Mouse (Mus musculus) midbrain, embryonic 11.5 days (tissue): Measurements from ENCODE around the gene Rcn3. TPM values are rescaled to one million over a fixed set of nuclear protein-coding genes. Genes with fewer than 3 reads are reported as not detected.
A peak's percentile ranks its signal among the peaks of the same experiment; 100 is the strongest.

ENCODE experiments used
- ATAC-seq: fragments of 200-750 bp; cut with Nextera tagmentation; 2 replicates; pipeline ENCODE4 v1.8.0; 2017; ENCODE audit warnings: moderate TSS enrichment, moderate library complexity; ENCODE audit not compliant: low FRiP score
- DNase-seq: peaks from one replicate; pipeline ENCODE4 v3.0.0; 2015; ENCODE audit warnings: low spot score; ENCODE audit errors: missing footprints
- H3K27ac ChIP-seq: fragments of 300-500 bp; sonication (generic); 2 replicates; pipeline ENCODE4 v1.5.1; 2014; ENCODE audit warnings: low read depth, low read length
- H3K27me3 ChIP-seq: fragments of 300-500 bp; sonication (generic); 2 replicates; pipeline ENCODE4 v1.6.1; 2014; ENCODE audit warnings: mild to moderate bottlenecking, low read length, moderate library complexity, mixed read lengths; ENCODE audit not compliant: control insufficient read depth, insufficient read depth
- H3K36me3 ChIP-seq: fragments of 300-500 bp; sonication (generic); 2 replicates; pipeline ENCODE4 v1.6.1; 2014; ENCODE audit warnings: mild to moderate bottlenecking, low read length, moderate library complexity, mixed read lengths; ENCODE audit not compliant: control insufficient read depth, insufficient read depth
- H3K4me1 ChIP-seq: fragments of 300-500 bp; sonication (generic); 2 replicates; pipeline ENCODE4 v1.6.1; 2014; ENCODE audit warnings: low read length; ENCODE audit not compliant: control insufficient read depth, insufficient read depth
- H3K4me2 ChIP-seq: fragments of 300-500 bp; sonication (generic); 2 replicates; pipeline ENCODE4 v1.6.1; 2014; ENCODE audit warnings: mild to moderate bottlenecking, moderate library complexity
- H3K4me3 ChIP-seq: fragments of 300-500 bp; sonication (generic); 2 replicates; pipeline ENCODE4 v1.5.1; 2014; ENCODE audit warnings: low read depth, low read length
- H3K9ac ChIP-seq: fragments of 300-500 bp; sonication (generic); 2 replicates; pipeline ENCODE4 v1.6.1; 2014; ENCODE audit warnings: low read length
- H3K9me3 ChIP-seq: fragments of 300-500 bp; sonication (generic); 2 replicates; pipeline ENCODE4 v1.6.1; 2016; ENCODE audit warnings: low read length; ENCODE audit not compliant: control insufficient read depth
- WGBS: fragments of 180-500 bp; shearing (Covaris S2); extraction: QIAGEN DNeasy Blood & Tissue Kit; methylation state at CpG from one replicate; pipeline ENCODE4 v1.1.7; 2014; 5-methylcytosine and 5-hydroxymethylcytosine counted together
- polyA plus RNA-seq: library from polyadenylated mRNA; unstranded; fragments of >200 nt; fragmentation: Nextera tagmentation; extraction: Ambion mirVana; gene quantifications from 2 replicates; pipeline ENCODE4 v1.2.1, GENCODE M21; 2014

Gene Rcn3
- polyA plus RNA-seq, result 121 and 123 TPM in 2 replicates

GRCm38 (mm10) chr7:45092048-45092447 is at the start of gene Rcn3:
Gene Rcn3, minus strand, starts transcription at chr7:45092221.
- Histone ChIP-seq H3K9ac (peak within 1 kb of the TSS; percentile 56), H3K27ac (no peak within 1 kb of the TSS), H3K4me3 (peak within 1 kb of the TSS; percentile 44), H3K4me1 (peaks cover 9% of the 10 kb centered on the region), H3K4me2 (peak within 1 kb of the TSS; percentile 64), H3K27me3 (no peaks in the 10 kb centered on the region; the same call in 1 of the 2 replicates), H3K36me3 (no peaks in the 10 kb centered on the region), H3K9me3 (no peaks in the 10 kb centered on the region)
- WGBS, result under 1% methylated on average over 16 of the region's 16 CpGs
- peak; percentile 98 for DNase-seq
- ATAC-seq, result peak; percentile 95

GRCm38 (mm10) chr7:45141319-45141718 is 49.3 kb upstream of the Rcn3 start:
- WGBS, result 89% methylated on average over 3 of the region's 3 CpGs
- H3K27ac ChIP-seq, result no peak overlapping the region
- H3K4me3 ChIP-seq, result no peak overlapping the region

GRCm38 (mm10) chr7:45139904-45140723 is 48.1 kb upstream of the Rcn3 start:
- Histone ChIP-seq H3K27me3 (peaks cover 7% of the 10 kb centered on the region; the same call in 1 of the 2 replicates), H3K27ac (no peak overlapping the region), H3K9ac (no peak overlapping the region), H3K36me3 (no peaks in the 10 kb centered on the region; the same call in 1 of the 2 replicates), H3K9me3 (no peaks in the 10 kb centered on the region), H3K4me1 (no peaks in the 10 kb centered on the region), H3K4me3 (no peak overlapping the region), H3K4me2 (no peak overlapping the region)
- DNase-seq, result no peak
- 80% methylated on average over 8 of the region's 8 CpGs for WGBS
- ATAC-seq, result no peak

More at GRCm38 (mm10) chr7:45141319-45141718, 49.3 kb upstream of the Rcn3 start:
- H3K9ac ChIP-seq, result no peak overlapping the region
- no peaks in the 10 kb centered on the region for H3K4me1 ChIP-seq
- DNase-seq, result no peak
- no peak for ATAC-seq
- no peak overlapping the region for H3K4me2 ChIP-seq
- H3K36me3 ChIP-seq, result no peaks in the 10 kb centered on the region; the same call in 1 of the 2 replicates
- H3K27me3 ChIP-seq, result no peaks in the 10 kb centered on the region; the same call in 1 of the 2 replicates
- no peaks in the 10 kb centered on the region for H3K9me3 ChIP-seq

GRCm38 (mm10) chr7:45138403-45138802 is 46.4 kb upstream of the Rcn3 start:
- 90% methylated on average over 1 of the region's 1 CpGs for WGBS
- no peak for ATAC-seq
- no peak overlapping the region for H3K27ac ChIP-seq

GRCm38 (mm10) chr7:45137171-45138006 is 45.4 kb upstream of the Rcn3 start:
- H3K27ac ChIP-seq, result no peak overlapping the region; the same call in 1 of the 2 replicates
- no peak overlapping the region for H3K4me2 ChIP-seq
- peaks cover 9% of the 10 kb centered on the region; the same call in 1 of the 2 replicates for H3K27me3 ChIP-seq
- no peaks in the 10 kb centered on the region; the same call in 1 of the 2 replicates for H3K4me1 ChIP-seq
- WGBS, result 83% methylated on average over 12 of the region's 12 CpGs
- H3K9me3 ChIP-seq, result no peaks in the 10 kb centered on the region
- no peak overlapping the region; the same call in 1 of the 2 replicates for H3K9ac ChIP-seq
- H3K4me3 ChIP-seq, result no peak overlapping the region
- no peak for DNase-seq
- H3K36me3 ChIP-seq, result no peaks in the 10 kb centered on the region
- ATAC-seq, result no peak

More at GRCm38 (mm10) chr7:45138403-45138802, 46.4 kb upstream of the Rcn3 start:
- no peaks in the 10 kb centered on the region for H3K9me3 ChIP-seq
- H3K4me3 ChIP-seq, result no peak overlapping the region
- H3K4me2 ChIP-seq, result no peak overlapping the region
- H3K27me3 ChIP-seq, result peaks cover 9% of the 10 kb centered on the region; the same call in 1 of the 2 replicates
- no peak overlapping the region for H3K9ac ChIP-seq
- no peak for DNase-seq
- H3K36me3 ChIP-seq, result no peaks in the 10 kb centered on the region; the same call in 1 of the 2 replicates
- no peaks in the 10 kb centered on the region; the same call in 1 of the 2 replicates for H3K4me1 ChIP-seq

- peaks cover 9% of the 10 kb centered on the region; the same call in 1 of the 2 replicates for H3K27me3 ChIP-seq
- 6% methylated on average over 29 of the region's 29 CpGs for WGBS
- H3K9ac ChIP-seq, result peak within 1 kb of the TSS; percentile 59
- DNase-seq (peak; percentile 99), ATAC-seq (peak; percentile 81)
- H3K4me3 ChIP-seq, result peak within 1 kb of the TSS; percentile 46
- H3K4me2 ChIP-seq, result peak within 1 kb of the TSS; percentile 69
- H3K9me3 ChIP-seq, result no peaks in the 10 kb centered on the region
- no peaks in the 10 kb centered on the region for H3K36me3 ChIP-seq
- no peaks in the 10 kb centered on the region; the same call in 1 of the 2 replicates for H3K4me1 ChIP-seq
- no peak within 1 kb of the TSS; the same call in 1 of the 2 replicates for H3K27ac ChIP-seq
Measured at GRCm38 (mm10) chr7:45135993-45136567, 44.1 kb upstream of the Rcn3 start, which contains the start of the genes Gm45713 and Flt3l. Gene Gm45713, minus strand, starts transcription at chr7:45136231. Gene Flt3l, minus strand, starts transcription at chr7:45136432.

- H3K27ac ChIP-seq, result no peak overlapping the region
- no peak overlapping the region; the same call in 1 of the 2 replicates for H3K4me3 ChIP-seq
- 74% methylated on average over 3 of the region's 3 CpGs for WGBS
- H3K27me3 ChIP-seq, result peaks cover 9% of the 10 kb centered on the region; the same call in 1 of the 2 replicates
- H3K36me3 ChIP-seq, result no peaks in the 10 kb centered on the region
- no peaks in the 10 kb centered on the region; the same call in 1 of the 2 replicates for H3K4me1 ChIP-seq
- H3K9me3 ChIP-seq, result no peaks in the 10 kb centered on the region
- DNase-seq (no peak), ATAC-seq (no peak)
- no peak overlapping the region; the same call in 1 of the 2 replicates for H3K9ac ChIP-seq
- H3K4me2 ChIP-seq, result no peak overlapping the region
Measured at GRCm38 (mm10) chr7:45135370-45135769, 43.3 kb upstream of the Rcn3 start.

GRCm38 (mm10) chr7:45134544-45135026 is 42.6 kb upstream of the Rcn3 start:
- no peak for DNase-seq
- H3K9me3 ChIP-seq, result no peaks in the 10 kb centered on the region
- WGBS, result 12% methylated on average over 12 of the region's 12 CpGs
- no peak overlapping the region for H3K4me3 ChIP-seq
- peak; percentile 23; the same call in 1 of the 2 replicates for ATAC-seq
- H3K36me3 ChIP-seq, result no peaks in the 10 kb centered on the region
- H3K9ac ChIP-seq, result no peak overlapping the region
- H3K27ac ChIP-seq, result no peak overlapping the region
- H3K4me2 ChIP-seq, result no peak overlapping the region
- peaks cover 3% of the 10 kb centered on the region for H3K4me1 ChIP-seq
- H3K27me3 ChIP-seq, result peaks cover 9% of the 10 kb centered on the region; the same call in 1 of the 2 replicates
